Mouse (Mus musculus) thymus, adult 2 months (tissue): ENCODE results near the gene Ces2e.

ENCODE experiments used
- CTCF ChIP-seq: fragments of 200-500 bp; IDR thresholded peaks from 2 replicates; pipeline ENCODE4 v1.5.1; 2012; ENCODE audit warnings: mild to moderate bottlenecking, control low read depth, low read length, moderate library complexity, borderline replicate concordance; ENCODE audit not compliant: control insufficient read depth, poor library complexity, insufficient read depth; ENCODE audit errors: extremely low read depth
- POLR2A ChIP-seq: fragments of 200-500 bp; IDR thresholded peaks from 2 replicates; pipeline ENCODE4 v1.6.1; 2012; ENCODE audit warnings: mild to moderate bottlenecking, low read length, control low read depth, moderate library complexity; ENCODE audit not compliant: control insufficient read depth, poor library complexity, insufficient read depth; ENCODE audit errors: extremely low read depth

GRCm38 (mm10) chr8:104925972-104926596 is at the start of gene Ces2e:
- TF ChIP-seq CTCF (no peak), POLR2A (no peak)
